Mouse (Mus musculus) neural tube, embryonic 12.5 days (tissue): ENCODE measurements around the gene Mrpl4. TPM values are rescaled to one million over a fixed set of nuclear protein-coding genes. Genes with fewer than 3 reads are reported as not detected.
A peak's percentile ranks its signal among the peaks of the same experiment; 100 is the strongest.
"Not testable (repeated sequence)": the region's sequence is repeated elsewhere in the genome, so short reads cannot be mapped to it uniquely, and the experiment has no call there.

ENCODE experiments used
- ATAC-seq: fragments of 200-750 bp; cut with Nextera tagmentation; 2 replicates; pipeline ENCODE4 v1.8.0; 2017; ENCODE audit warnings: low read depth, mild to moderate bottlenecking, moderate TSS enrichment, moderate library complexity; ENCODE audit not compliant: low FRiP score
- H3K27ac ChIP-seq: fragments of 300-500 bp; sonication (generic); 2 replicates; pipeline ENCODE4 v1.5.1; 2016
- H3K27me3 ChIP-seq: fragments of 300-500 bp; sonication (generic); replicated peaks from 2 replicates; pipeline ENCODE4 v1.6.1; 2016; ENCODE audit warnings: mild to moderate bottlenecking
- H3K36me3 ChIP-seq: fragments of 300-500 bp; sonication (generic); 2 replicates; pipeline ENCODE4 v1.6.1; 2016; ENCODE audit warnings: mild to moderate bottlenecking
- H3K4me1 ChIP-seq: fragments of 300-500 bp; sonication (generic); 2 replicates; pipeline ENCODE4 v1.6.1; 2016
- H3K4me2 ChIP-seq: fragments of 300-500 bp; sonication (generic); replicated peaks from 2 replicates; pipeline ENCODE4 v1.6.1; 2016; ENCODE audit warnings: mild to moderate bottlenecking
- H3K4me3 ChIP-seq: fragments of 300-500 bp; sonication (generic); 2 replicates; pipeline ENCODE4 v1.5.1; 2016
- H3K9ac ChIP-seq: fragments of 300-500 bp; sonication (generic); 2 replicates; pipeline ENCODE4 v1.6.1; 2016; ENCODE audit warnings: mild to moderate bottlenecking
- H3K9me3 ChIP-seq: fragments of 300-500 bp; sonication (generic); 2 replicates; pipeline ENCODE4 v1.6.1; 2016; ENCODE audit warnings: mild to moderate bottlenecking
- WGBS: fragments of 180-500 bp; shearing (Covaris S2); methylation state at CpG from one replicate; pipeline ENCODE4 v1.1.7; 2016; 5-methylcytosine and 5-hydroxymethylcytosine counted together
- polyA plus RNA-seq: library from polyadenylated mRNA; unstranded; fragments of >200 nt; fragmentation: Nextera tagmentation; extraction: Ambion mirVana; gene quantifications from 2 replicates; pipeline ENCODE4 v1.2.1, GENCODE M21; 2016

The Mrpl4 gene
- polyA plus RNA-seq, 1 experiment from 2014 or later: 116 TPM

DNA sequence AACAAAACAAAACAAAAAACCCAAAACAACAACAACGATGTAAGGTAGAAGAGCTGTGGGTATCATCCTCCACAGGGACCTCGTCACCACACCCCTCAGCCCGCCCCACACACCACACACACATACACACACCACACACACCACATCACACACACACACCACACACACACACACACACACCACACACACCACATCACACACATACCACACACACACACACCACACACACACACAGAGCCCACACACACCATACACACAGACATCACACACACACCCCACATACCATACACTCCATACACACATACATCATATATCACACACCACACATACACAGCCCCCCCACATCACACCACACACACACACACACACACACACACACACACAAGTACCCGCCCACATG, 11.0 kb upstream of the Mrpl4 start:
- no peak overlapping the region for H3K27ac ChIP-seq
- no peaks in the 10 kb centered on the region for H3K36me3 ChIP-seq
- ATAC-seq: no peak
- no peak overlapping the region for H3K4me2 ChIP-seq
- H3K4me1 ChIP-seq: no peaks in the 10 kb centered on the region
- H3K27me3 ChIP-seq: no peaks in the 10 kb centered on the region
- 91% methylated on average over 4 of the region's 4 CpGs for WGBS
- no peak overlapping the region for H3K4me3 ChIP-seq
- H3K9me3 ChIP-seq: no peaks in the 10 kb centered on the region
- no peak overlapping the region for H3K9ac ChIP-seq

DNA sequence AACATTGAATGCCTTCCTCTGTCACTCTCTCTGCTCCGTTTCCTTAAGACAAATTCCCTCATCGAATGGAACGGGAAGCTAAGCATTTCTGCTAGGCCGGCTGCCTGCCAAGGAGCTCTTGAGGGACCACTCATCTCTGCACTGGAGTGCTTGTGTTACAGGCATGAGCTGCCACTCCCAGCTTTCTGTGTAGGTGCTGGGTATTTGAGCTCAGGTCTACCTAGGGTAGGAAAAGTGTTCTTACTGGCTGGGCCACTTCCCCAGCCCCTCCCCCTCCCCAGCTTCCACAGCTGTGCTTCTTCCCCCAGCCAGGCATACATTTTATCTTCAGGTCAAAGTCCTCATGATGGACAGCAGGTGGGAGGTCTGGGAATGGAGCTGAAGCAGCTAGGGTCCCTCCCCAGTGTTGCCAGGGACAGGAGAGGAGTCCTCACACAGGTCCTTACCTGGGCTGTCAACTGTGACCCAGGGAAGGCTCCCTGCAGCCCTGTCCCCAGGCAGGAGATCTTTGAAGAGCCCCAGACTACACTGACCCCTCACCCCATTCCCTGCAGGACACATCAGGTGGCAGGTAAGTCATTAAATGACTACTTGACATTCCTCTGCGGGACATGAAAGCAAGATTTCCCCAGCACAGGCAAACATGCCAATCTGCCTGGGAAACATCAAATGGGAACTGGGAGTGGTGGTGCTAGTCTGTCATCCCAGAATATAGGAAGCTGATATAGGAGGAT, 9.2 kb upstream of the Mrpl4 start:
- ATAC-seq: no peak
- no peak overlapping the region for H3K4me3 ChIP-seq
- no peaks in the 10 kb centered on the region for H3K27me3 ChIP-seq
- no peak overlapping the region for H3K27ac ChIP-seq
- H3K4me1 ChIP-seq: no peaks in the 10 kb centered on the region
- WGBS: 65% methylated on average over 5 of the region's 5 CpGs
- no peak overlapping the region for H3K4me2 ChIP-seq
- no peak overlapping the region for H3K9ac ChIP-seq
- H3K36me3 ChIP-seq: no peaks in the 10 kb centered on the region
- H3K9me3 ChIP-seq: no peaks in the 10 kb centered on the region

GRCm38 (mm10) chr9:20995069-20995468, 7.5 kb upstream of the Mrpl4 start:
- H3K27me3 ChIP-seq: no peaks in the 10 kb centered on the region
- 76% methylated on average over 3 of the region's 3 CpGs for WGBS
- no peaks in the 10 kb centered on the region for H3K36me3 ChIP-seq
- no peak overlapping the region for H3K4me2 ChIP-seq
- H3K4me1 ChIP-seq: no peaks in the 10 kb centered on the region
- no peak for ATAC-seq
- no peaks in the 10 kb centered on the region for H3K9me3 ChIP-seq
- H3K4me3 ChIP-seq: no peak overlapping the region
- no peak overlapping the region for H3K9ac ChIP-seq
- no peak overlapping the region for H3K27ac ChIP-seq

GRCm38 (mm10) chr9:20997065-20997464, 5.5 kb upstream of the Mrpl4 start:
- H3K9ac ChIP-seq: no peak overlapping the region
- no peaks in the 10 kb centered on the region for H3K9me3 ChIP-seq
- no peaks in the 10 kb centered on the region for H3K36me3 ChIP-seq
- H3K27ac ChIP-seq: no peak overlapping the region
- 90% methylated on average over 8 of the region's 8 CpGs for WGBS
- H3K4me1 ChIP-seq: no peaks in the 10 kb centered on the region
- no peaks in the 10 kb centered on the region for H3K27me3 ChIP-seq
- ATAC-seq: no peak
- no peak overlapping the region for H3K4me2 ChIP-seq
- no peak overlapping the region for H3K4me3 ChIP-seq

DNA sequence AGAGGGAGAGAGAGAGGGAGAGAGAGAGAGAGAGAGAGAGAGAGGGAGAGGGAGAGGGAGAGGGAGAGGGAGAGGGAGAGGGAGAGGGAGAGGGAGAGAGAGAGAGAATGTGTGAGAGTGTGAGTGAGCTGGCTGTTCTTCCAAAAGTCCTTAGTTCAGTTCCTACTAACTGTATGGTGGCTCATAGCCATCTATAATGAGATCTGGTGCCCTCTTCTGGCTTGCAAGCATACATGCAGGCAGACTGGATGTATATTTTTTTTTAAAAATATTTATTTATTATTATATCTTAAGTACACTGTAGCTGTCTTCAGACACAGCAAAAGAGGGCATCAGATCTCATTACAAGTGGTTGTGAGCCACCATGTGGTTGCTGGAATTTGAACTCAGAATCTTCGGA, 4.2 kb upstream of the Mrpl4 start:
- WGBS: 81% methylated on average over 1 of the region's 1 CpGs
- not testable (repeated sequence) for H3K4me1 ChIP-seq, H3K27ac ChIP-seq, H3K4me3 ChIP-seq, H3K4me2 ChIP-seq, ATAC-seq, H3K9me3 ChIP-seq, H3K9ac ChIP-seq, H3K27me3 ChIP-seq, H3K36me3 ChIP-seq

DNA sequence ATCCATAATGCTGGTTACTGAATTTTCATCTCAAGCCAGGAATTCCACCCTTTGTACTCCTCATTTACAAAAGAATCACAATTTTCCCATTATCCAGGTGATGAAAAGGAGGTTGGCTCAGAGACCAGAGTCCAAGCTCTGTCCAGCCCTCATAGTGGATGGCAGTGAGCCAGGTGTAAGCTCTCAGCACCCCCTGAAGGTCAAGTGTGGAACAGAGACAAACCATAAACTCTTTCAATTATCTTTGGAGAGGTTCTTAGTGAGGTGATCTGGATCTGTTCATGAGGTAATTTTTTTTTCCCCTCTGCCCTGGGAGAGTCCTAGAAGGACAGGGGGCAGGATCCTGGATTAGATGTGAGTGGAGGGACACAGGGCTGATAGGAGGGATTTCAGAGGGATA, 1.7 kb upstream of the Mrpl4 start:
- Histone ChIP-seq H3K9me3 (no peaks in the 10 kb centered on the region), H3K4me3 (no peak overlapping the region), H3K4me1 (peaks cover 6% of the 10 kb centered on the region; the same call in 1 of the 2 replicates), H3K27ac (no peak overlapping the region), H3K9ac (no peak overlapping the region), H3K27me3 (no peaks in the 10 kb centered on the region), H3K36me3 (peaks cover 10% of the 10 kb centered on the region), H3K4me2 (no peak overlapping the region)
- no peak for ATAC-seq

- Histone ChIP-seq H3K4me1 (peaks cover 6% of the 10 kb centered on the region; the same call in 1 of the 2 replicates), H3K27me3 (no peaks in the 10 kb centered on the region), H3K4me3 (no peak overlapping the region), H3K4me2 (peak overlapping the region; percentile 90; the same call in 1 of the 2 replicates), H3K9me3 (no peaks in the 10 kb centered on the region), H3K9ac (no peak overlapping the region), H3K36me3 (peaks cover 18% of the 10 kb centered on the region), H3K27ac (no peak overlapping the region)
- WGBS: 73% methylated on average over 6 of the region's 6 CpGs
- ATAC-seq: no peak
Measured at GRCm38 (mm10) chr9:21001651-21002200, 812 bp upstream of the Mrpl4 start.

DNA sequence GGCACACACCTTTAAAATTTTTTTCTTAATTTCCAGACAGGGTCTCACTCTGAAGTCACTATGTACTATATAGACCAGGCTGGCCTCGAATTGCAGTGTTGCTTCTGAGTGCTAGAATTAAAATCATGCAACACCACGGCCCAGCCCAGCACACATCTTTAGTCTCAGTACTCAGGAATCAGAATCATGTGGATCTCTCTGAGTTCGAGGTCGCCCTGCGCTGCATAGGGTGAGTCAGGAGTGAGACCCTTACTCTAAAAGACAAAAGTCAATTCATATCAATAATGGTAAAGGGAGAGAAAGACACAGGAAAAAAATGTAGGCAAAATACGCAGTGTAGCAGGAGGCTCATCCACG, 290 bp upstream of the Mrpl4 start:
- Histone ChIP-seq H3K4me2 (peak overlapping the region; percentile 90), H3K9me3 (no peaks in the 10 kb centered on the region), H3K27me3 (no peaks in the 10 kb centered on the region), H3K9ac (peak overlapping the region; percentile 77), H3K4me3 (peak overlapping the region; percentile 76), H3K4me1 (peaks cover 6% of the 10 kb centered on the region; the same call in 1 of the 2 replicates), H3K36me3 (peaks cover 23% of the 10 kb centered on the region), H3K27ac (0 out of 2 replicates have a peak overlapping the region, but pooled peaks have one; percentile 20)
- WGBS: 12% methylated on average over 7 of the region's 7 CpGs
- peak; percentile 60; the same call in 1 of the 2 replicates for ATAC-seq

GRCm38 (mm10) chr9:21007313-21007952, 4.9 kb downstream of the Mrpl4 start:
- Histone ChIP-seq H3K9ac (no peak overlapping the region), H3K4me2 (no peak overlapping the region), H3K27ac (no peak overlapping the region), H3K36me3 (peaks cover 46% of the 10 kb centered on the region), H3K4me3 (no peak overlapping the region), H3K9me3 (no peaks in the 10 kb centered on the region), H3K4me1 (peaks cover 6% of the 10 kb centered on the region; the same call in 1 of the 2 replicates), H3K27me3 (0 out of 2 replicates have a peak, but pooled peaks cover 4% of the 10 kb centered on the region)
- ATAC-seq: no peak
- WGBS: 92% methylated on average over 10 of the region's 10 CpGs

DNA sequence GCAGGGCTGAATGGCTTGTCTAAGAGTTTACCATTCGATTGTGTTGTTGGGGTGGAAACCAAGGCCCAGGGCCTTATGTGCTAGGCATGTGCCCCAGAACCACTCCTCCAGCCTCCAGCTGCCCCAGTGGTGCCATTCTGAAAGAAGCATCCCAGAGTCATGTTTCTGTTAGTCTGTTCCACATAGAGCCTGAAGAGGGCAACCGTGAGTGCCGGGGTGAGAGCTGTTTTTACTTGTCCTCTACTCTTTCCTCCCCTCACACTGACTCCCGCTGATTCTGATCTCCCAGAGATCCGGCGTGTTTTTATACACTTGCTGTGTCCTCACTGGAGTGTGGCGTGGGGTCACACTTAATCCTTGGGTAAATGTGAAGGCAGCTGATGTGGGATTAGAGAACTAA, 5.5 kb downstream of the Mrpl4 start:
- H3K9me3 ChIP-seq: no peaks in the 10 kb centered on the region
- H3K27me3 ChIP-seq: 0 out of 2 replicates have a peak, but pooled peaks cover 9% of the 10 kb centered on the region
- peaks cover 46% of the 10 kb centered on the region for H3K36me3 ChIP-seq
- no peak for ATAC-seq
- WGBS: 86% methylated on average over 7 of the region's 7 CpGs
- no peak overlapping the region for H3K9ac ChIP-seq
- H3K4me2 ChIP-seq: no peak overlapping the region
- H3K4me1 ChIP-seq: peaks cover 6% of the 10 kb centered on the region; the same call in 1 of the 2 replicates
- H3K27ac ChIP-seq: no peak overlapping the region
- no peak overlapping the region for H3K4me3 ChIP-seq

- peaks cover 28% of the 10 kb centered on the region for H3K27me3 ChIP-seq
- ATAC-seq: no peak
- WGBS: 65% methylated on average over 2 of the region's 2 CpGs
- no peak overlapping the region for H3K9ac ChIP-seq
- no peaks in the 10 kb centered on the region for H3K9me3 ChIP-seq
- no peak overlapping the region for H3K4me3 ChIP-seq
- H3K27ac ChIP-seq: no peak overlapping the region
- H3K4me2 ChIP-seq: no peak overlapping the region
- peaks cover 40% of the 10 kb centered on the region for H3K36me3 ChIP-seq
- H3K4me1 ChIP-seq: 0 out of 2 replicates have a peak, but pooled peaks cover 7% of the 10 kb centered on the region
Measured at GRCm38 (mm10) chr9:21010362-21010761, 7.8 kb downstream of the Mrpl4 start.

DNA sequence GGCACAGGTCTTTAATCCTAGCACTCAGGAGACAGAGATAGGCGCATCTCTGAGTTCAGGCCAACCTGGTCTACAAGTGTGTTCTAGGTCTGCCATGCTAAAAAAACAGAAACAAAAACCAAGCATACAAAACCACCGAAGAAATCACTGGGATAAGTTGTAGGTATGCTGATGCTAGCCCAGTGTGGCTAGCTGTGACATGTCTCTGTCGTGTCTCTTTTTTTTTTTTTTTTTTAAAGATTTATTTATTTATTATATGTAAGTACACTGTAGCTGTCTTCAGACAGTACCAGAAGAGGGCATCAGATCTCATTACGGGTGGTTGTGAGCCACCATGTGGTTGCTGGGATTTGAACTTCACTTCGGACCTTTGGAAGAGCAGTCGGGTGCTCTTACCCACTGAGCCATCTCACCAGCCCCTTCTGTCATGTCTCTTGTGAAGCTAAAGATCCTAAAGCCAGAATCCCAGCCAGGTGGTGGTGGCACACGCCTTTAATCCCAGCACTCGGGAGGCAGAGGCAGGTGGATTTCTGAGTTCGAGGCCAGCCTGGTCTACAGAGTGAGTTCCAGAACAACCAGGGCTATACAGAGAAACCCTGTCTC, 8.5 kb downstream of the Mrpl4 start:
- H3K4me3 ChIP-seq, H3K9me3 ChIP-seq, ATAC-seq, H3K27ac ChIP-seq, H3K9ac ChIP-seq, H3K4me2 ChIP-seq: not testable (repeated sequence)
- H3K36me3 ChIP-seq: peaks cover 33% of the 10 kb centered on the region
- WGBS: 77% methylated on average over 9 of the region's 9 CpGs
- peaks cover 34% of the 10 kb centered on the region for H3K27me3 ChIP-seq
- 0 out of 2 replicates have a peak, but pooled peaks cover 14% of the 10 kb centered on the region for H3K4me1 ChIP-seq
